ENCODE assay signal across 8 mouse cellular contexts in genomic region chr11:51855818-51856615, GRCm38 (mm10). TPM values are rescaled to one million over a fixed set of nuclear protein-coding genes. Genes with fewer than 3 reads are reported as not detected.
DNase-seq lines count a peak whose midpoint lies in the region; ATAC-seq lines count a peak whose summit lies in the region.

No protein-coding gene starts in this region.

- ATAC-seq in intestine, embryonic 16.5 days: peak; percentile 56
- ATAC-seq in megakaryocyte-erythroid progenitor cell, adult 5-6 weeks (replicated peaks; ENCODE audit: low FRiP score, low TSS enrichment, poor library complexity, severe bottlenecking): peak; percentile 47

- peaks cover 11% of the 10 kb centered on the region for H3K4me1 ChIP-seq in intestine, embryonic 16.5 days (ENCODE audit: control insufficient read depth, insufficient read depth, low read length)

- H3K4me2 ChIP-seq in intestine, embryonic 16.5 days (ENCODE audit: low read depth, low read length): peak overlapping the region; percentile 96

- WGBS in intestine, embryonic 16.5 days: under 1% methylated on average over 47 of the region's 47 CpGs

- DNase-seq in adipocyte (ENCODE audit: low spot score): peak; percentile 84
- DNase-seq in embryo, embryonic 10.5 days (ENCODE audit: low spot score): peak; percentile 63
- DNase-seq in gastrocnemius, postnatal 25 days: peak; percentile 75
- DNase-seq in left cerebral cortex, postnatal 25 days (ENCODE audit: low spot score in 2 of 2): peak; percentile 76 to 77
- peak; percentile 67 to 75 for DNase-seq in right cerebral cortex, postnatal 36 days (ENCODE audit: low spot score in 2 of 2)
- DNase-seq in urinary bladder, postnatal 4 days (ENCODE audit: low spot score in 2 of 2): peak; percentile 60 to 70

- H3K27ac ChIP-seq in intestine, embryonic 16.5 days (ENCODE audit: low read length): peak overlapping the region; percentile 88

- no peaks in the 10 kb centered on the region for H3K36me3 ChIP-seq in intestine, embryonic 16.5 days (ENCODE audit: control insufficient read depth, insufficient read depth, low read length)

- intact Hi-C loops in left cerebral cortex, postnatal 25 days (cut with DNase I): loop anchor here (1.0 to 2.0 kb wide), 4 partner anchors 35 to 243 kb away; partner anchors contain the start of genes Cdkn2aipnl, Ppp2ca and Ube2b

- no peaks in the 10 kb centered on the region for H3K9me3 ChIP-seq in intestine, embryonic 16.5 days (ENCODE audit: control insufficient read depth, low read length)

- H3K27me3 ChIP-seq in intestine, embryonic 16.5 days (replicated peaks; ENCODE audit: control insufficient read depth, insufficient read depth, low read length): no peaks in the 10 kb centered on the region

- peak overlapping the region; percentile 78 for H3K4me3 ChIP-seq in intestine, embryonic 16.5 days (ENCODE audit: low read length)

- H3K9ac ChIP-seq in intestine, embryonic 16.5 days (ENCODE audit: low read depth, low read length): peak overlapping the region; percentile 86

RNA-seq across cellular contexts. Expression of gene Jade2, which starts 1.4 kb away (rescaled TPM):
- 1 to 10 TPM; 2.3 to 3.5 TPM for total RNA-seq in gastrocnemius, postnatal 25 days (2021)
- polyA plus RNA-seq in intestine, embryonic 16.5 days (2015; fragmentation: Nextera tagmentation; extraction: Ambion mirVana): 1.3 and 1.5 TPM in 2 replicates
- total RNA-seq in left cerebral cortex, postnatal 25 days (2021): 10 to 100 TPM; 28.7 to 34.5 TPM
- 11.1 and 12.1 TPM in 2 replicates for total RNA-seq in megakaryocyte-erythroid progenitor cell, adult 5-6 weeks (2014; fragmentation: Nextera tagmentation)
- total RNA-seq in megakaryocyte-erythroid progenitor cell, adult 5-6 weeks (2017): 7.1 and 8.9 TPM in 2 replicates

Comparison
In these comparisons a context has a peak if more than half of its experiments do, and no peak if none do; other contexts are left out.
1. Peak in every context shown above with its lines: DNase-seq, ATAC-seq, H3K4me3 ChIP-seq and H3K27ac ChIP-seq.